Mouse (Mus musculus) forebrain, embryonic 13.5 days (tissue): ENCODE results near the gene St6galnac3. TPM values are rescaled to one million over a fixed set of nuclear protein-coding genes. Genes with fewer than 3 reads are reported as not detected.

Experiments used
- ATAC-seq: fragments of 200-750 bp; cut with Nextera tagmentation; 2 replicates; pipeline ENCODE4 v1.8.0; 2017
- H3K27ac ChIP-seq: fragments of 300-500 bp; sonication (generic); 2 replicates; pipeline ENCODE4 v1.5.1; 2015; ENCODE audit warnings: inconsistent platforms, mild to moderate bottlenecking, moderate library complexity
- H3K27me3 ChIP-seq: fragments of 300-500 bp; sonication (generic); 2 replicates; pipeline ENCODE4 v1.6.1; 2015; ENCODE audit warnings: mild to moderate bottlenecking, inconsistent platforms
- H3K36me3 ChIP-seq: fragments of 300-500 bp; sonication (generic); 2 replicates; pipeline ENCODE4 v1.6.1; 2015; ENCODE audit warnings: mild to moderate bottlenecking, inconsistent platforms; ENCODE audit not compliant: poor library complexity, severe bottlenecking
- H3K4me1 ChIP-seq: fragments of 300-500 bp; sonication (generic); 2 replicates; pipeline ENCODE4 v1.6.1; 2015; ENCODE audit warnings: inconsistent platforms
- H3K4me2 ChIP-seq: fragments of 300-500 bp; sonication (generic); 2 replicates; pipeline ENCODE4 v1.6.1; 2015; ENCODE audit warnings: inconsistent platforms, mild to moderate bottlenecking, moderate library complexity
- H3K4me3 ChIP-seq: fragments of 300-500 bp; sonication (generic); 2 replicates; pipeline ENCODE4 v1.5.1; 2015; ENCODE audit warnings: mild to moderate bottlenecking, inconsistent platforms
- H3K9ac ChIP-seq: fragments of 300-500 bp; sonication (generic); 2 replicates; pipeline ENCODE4 v1.6.1; 2015; ENCODE audit warnings: mild to moderate bottlenecking, inconsistent platforms
- H3K9me3 ChIP-seq: fragments of 300-500 bp; sonication (generic); replicated peaks from 2 replicates; pipeline ENCODE4 v1.6.1; 2016; ENCODE audit warnings: inconsistent platforms
- WGBS: fragments of 180-500 bp; shearing (Covaris S2); methylation state at CpG from one replicate; pipeline ENCODE4 v1.1.7; 2015; 5-methylcytosine and 5-hydroxymethylcytosine counted together
- polyA plus RNA-seq: library from polyadenylated mRNA; unstranded; fragments of >200 nt; fragmentation: Nextera tagmentation; extraction: Ambion mirVana; gene quantifications from 2 replicates; pipeline ENCODE4 v1.2.1, GENCODE M21; 2015

The St6galnac3 gene
- polyA plus RNA-seq, 1 experiment from 2014 or later, result 20.7 TPM

GRCm38 (mm10) chr3:153594531-153594930, 130.4 kb downstream of the St6galnac3 start:
- no peak overlapping the region for H3K4me3 ChIP-seq
- no peaks in the 10 kb centered on the region for H3K36me3 ChIP-seq
- H3K4me2 ChIP-seq, result no peak overlapping the region
- no peak overlapping the region for H3K27ac ChIP-seq
- H3K27me3 ChIP-seq, result no peaks in the 10 kb centered on the region
- peak; percentile 54; the same call in 1 of the 2 replicates for ATAC-seq
- no peak overlapping the region for H3K9ac ChIP-seq
- peaks cover 9% of the 10 kb centered on the region for H3K4me1 ChIP-seq
- no peaks in the 10 kb centered on the region for H3K9me3 ChIP-seq
- 70% methylated on average over 9 of the region's 9 CpGs for WGBS

DNA sequence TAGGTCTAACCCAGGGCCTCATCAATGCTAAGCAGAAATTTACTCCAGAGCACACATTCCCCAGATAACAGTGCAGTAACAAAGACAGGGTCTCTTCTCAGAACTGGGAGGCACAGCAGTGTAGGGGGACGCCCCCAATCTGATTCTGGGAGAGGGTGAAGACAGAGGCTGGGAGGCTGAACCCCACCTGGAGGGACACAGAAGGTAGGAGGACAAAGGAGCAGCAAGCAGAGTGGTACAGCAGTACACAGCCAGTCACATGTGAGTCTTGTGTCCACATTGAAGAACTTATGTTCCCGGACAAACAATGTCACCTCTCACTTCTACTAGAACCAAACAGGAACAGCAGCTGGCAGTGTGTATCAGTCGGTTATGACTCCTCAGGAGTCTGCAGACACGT, 131.0 kb downstream of the St6galnac3 start:
- peaks cover 9% of the 10 kb centered on the region for H3K4me1 ChIP-seq
- H3K27me3 ChIP-seq, result no peaks in the 10 kb centered on the region
- H3K27ac ChIP-seq, result no peak overlapping the region
- no peak overlapping the region for H3K4me3 ChIP-seq
- no peaks in the 10 kb centered on the region for H3K9me3 ChIP-seq
- WGBS, result 72% methylated on average over 4 of the region's 4 CpGs
- no peak overlapping the region for H3K9ac ChIP-seq
- no peak overlapping the region for H3K4me2 ChIP-seq
- H3K36me3 ChIP-seq, result no peaks in the 10 kb centered on the region
- ATAC-seq, result no peak

DNA sequence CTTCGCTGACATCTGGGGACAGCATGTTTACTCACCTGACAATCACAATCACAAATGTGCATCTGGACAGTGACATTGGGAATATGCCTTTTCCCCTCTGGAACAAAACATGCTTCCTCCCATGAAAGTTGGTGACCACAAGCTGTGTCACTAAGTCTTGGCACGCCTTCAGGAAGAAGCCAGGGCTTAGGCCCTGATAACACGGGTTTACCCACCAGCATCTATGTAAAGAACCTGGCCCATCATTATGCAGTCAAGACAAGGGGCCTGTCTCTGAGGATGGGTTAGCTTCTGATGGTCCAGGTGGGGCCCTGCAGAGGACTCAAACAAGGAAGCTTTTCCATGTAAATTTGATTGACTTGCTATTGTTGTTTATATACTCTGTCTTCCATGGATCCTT, 131.9 kb downstream of the St6galnac3 start:
- Histone ChIP-seq H3K9me3 (no peaks in the 10 kb centered on the region), H3K9ac (no peak overlapping the region), H3K4me3 (no peak overlapping the region), H3K4me2 (no peak overlapping the region), H3K36me3 (no peaks in the 10 kb centered on the region), H3K27me3 (no peaks in the 10 kb centered on the region), H3K27ac (no peak overlapping the region), H3K4me1 (peaks cover 9% of the 10 kb centered on the region)
- ATAC-seq, result no peak
- WGBS, result 83% methylated on average over 3 of the region's 3 CpGs

GRCm38 (mm10) chr3:153587594-153587993, 137.4 kb downstream of the St6galnac3 start:
- H3K27me3 ChIP-seq, result no peaks in the 10 kb centered on the region
- no peak for ATAC-seq
- no peak overlapping the region for H3K4me3 ChIP-seq
- no peak overlapping the region for H3K4me2 ChIP-seq
- whole genome bisulfite sequencing, result 77% methylated on average over 1 of the region's 1 CpGs
- no peak overlapping the region for H3K9ac ChIP-seq
- no peak overlapping the region for H3K27ac ChIP-seq
- H3K36me3 ChIP-seq, result no peaks in the 10 kb centered on the region
- no peaks in the 10 kb centered on the region for H3K9me3 ChIP-seq
- H3K4me1 ChIP-seq, result peaks cover 8% of the 10 kb centered on the region

DNA sequence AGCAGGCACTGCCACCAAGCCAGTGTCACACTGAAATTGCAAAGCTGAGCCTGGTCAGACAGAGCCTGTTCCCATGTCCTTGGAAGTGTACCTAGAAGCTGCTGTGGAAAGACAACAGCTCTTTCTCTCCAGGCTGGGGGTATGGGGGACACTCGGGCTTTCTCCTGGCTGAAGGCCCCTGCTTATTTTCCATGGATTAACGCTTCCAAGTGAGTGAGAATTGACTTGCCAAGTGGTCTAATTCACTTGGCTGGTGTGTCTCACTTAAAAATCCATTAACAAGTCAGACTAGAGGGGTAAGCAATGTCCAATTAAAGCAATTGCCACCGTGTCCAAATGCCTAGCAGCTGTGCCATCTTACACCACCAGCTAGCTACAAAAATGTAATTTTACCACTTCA, 140.1 kb downstream of the St6galnac3 start:
- H3K27me3 ChIP-seq, result no peaks in the 10 kb centered on the region; the same call in 1 of the 2 replicates
- H3K4me2 ChIP-seq, result no peak overlapping the region
- H3K4me1 ChIP-seq, result peaks cover 13% of the 10 kb centered on the region
- 44% methylated on average over 3 of the region's 3 CpGs for WGBS
- peak; percentile 39; the same call in 1 of the 2 replicates for ATAC-seq
- no peak overlapping the region for H3K27ac ChIP-seq
- no peak overlapping the region for H3K4me3 ChIP-seq
- H3K9ac ChIP-seq, result no peak overlapping the region
- no peaks in the 10 kb centered on the region for H3K36me3 ChIP-seq
- H3K9me3 ChIP-seq, result no peaks in the 10 kb centered on the region

GRCm38 (mm10) chr3:153582065-153582464, 142.9 kb downstream of the St6galnac3 start:
- Histone ChIP-seq H3K4me3 (no peak overlapping the region), H3K36me3 (no peaks in the 10 kb centered on the region), H3K4me2 (no peak overlapping the region), H3K27ac (no peak overlapping the region), H3K4me1 (peaks cover 13% of the 10 kb centered on the region), H3K9ac (no peak overlapping the region), H3K27me3 (no peaks in the 10 kb centered on the region; the same call in 1 of the 2 replicates), H3K9me3 (no peaks in the 10 kb centered on the region)
- ATAC-seq, result no peak
- 71% methylated on average over 4 of the region's 4 CpGs for WGBS

- Histone ChIP-seq H3K27me3 (no peaks in the 10 kb centered on the region; the same call in 1 of the 2 replicates), H3K4me1 (peaks cover 13% of the 10 kb centered on the region)
- 15% methylated on average over 2 of the region's 2 CpGs for WGBS
Measured at GRCm38 (mm10) chr3:153580625-153581024, 144.3 kb downstream of the St6galnac3 start.

GRCm38 (mm10) chr3:153580136-153580535, 144.8 kb downstream of the St6galnac3 start:
- Histone ChIP-seq H3K27ac (no peak overlapping the region), H3K27me3 (no peaks in the 10 kb centered on the region; the same call in 1 of the 2 replicates), H3K4me3 (no peak overlapping the region), H3K9ac (no peak overlapping the region), H3K9me3 (no peaks in the 10 kb centered on the region), H3K4me1 (peaks cover 12% of the 10 kb centered on the region), H3K4me2 (no peak overlapping the region), H3K36me3 (no peaks in the 10 kb centered on the region)
- WGBS, result 87% methylated on average over 3 of the region's 3 CpGs
- ATAC-seq, result no peak

More at GRCm38 (mm10) chr3:153580625-153581024, 144.3 kb downstream of the St6galnac3 start:
- no peak for ATAC-seq
- Histone ChIP-seq H3K4me2 (no peak overlapping the region), H3K9ac (no peak overlapping the region), H3K36me3 (no peaks in the 10 kb centered on the region), H3K9me3 (no peaks in the 10 kb centered on the region), H3K4me3 (no peak overlapping the region), H3K27ac (no peak overlapping the region)

GRCm38 (mm10) chr3:153577286-153577685, 147.7 kb downstream of the St6galnac3 start:
- Histone ChIP-seq H3K9ac (no peak overlapping the region), H3K36me3 (no peaks in the 10 kb centered on the region), H3K27me3 (no peaks in the 10 kb centered on the region; the same call in 1 of the 2 replicates), H3K4me3 (no peak overlapping the region), H3K4me2 (no peak overlapping the region), H3K9me3 (no peaks in the 10 kb centered on the region), H3K4me1 (peaks cover 5% of the 10 kb centered on the region), H3K27ac (no peak overlapping the region)
- ATAC-seq, result no peak
- WGBS, result 43% methylated on average over 2 of the region's 2 CpGs

GRCm38 (mm10) chr3:153571152-153571551, 153.8 kb downstream of the St6galnac3 start:
- WGBS, result 88% methylated on average over 11 of the region's 11 CpGs
- Histone ChIP-seq H3K9ac (no peak overlapping the region), H3K27me3 (no peaks in the 10 kb centered on the region), H3K27ac (no peak overlapping the region), H3K4me2 (no peak overlapping the region), H3K4me3 (no peak overlapping the region), H3K36me3 (no peaks in the 10 kb centered on the region), H3K4me1 (no peaks in the 10 kb centered on the region), H3K9me3 (no peaks in the 10 kb centered on the region)
- ATAC-seq, result no peak

- H3K4me3 ChIP-seq, result no peak overlapping the region
- 90% methylated on average over 3 of the region's 3 CpGs for WGBS
- H3K27ac ChIP-seq, result no peak overlapping the region
- no peaks in the 10 kb centered on the region for H3K27me3 ChIP-seq
- H3K4me2 ChIP-seq, result no peak overlapping the region
- no peak for ATAC-seq
- no peak overlapping the region for H3K9ac ChIP-seq
- H3K9me3 ChIP-seq, result no peaks in the 10 kb centered on the region
- no peaks in the 10 kb centered on the region for H3K36me3 ChIP-seq
- H3K4me1 ChIP-seq, result 0 out of 2 replicates have a peak, but pooled peaks cover 4% of the 10 kb centered on the region
Measured at GRCm38 (mm10) chr3:153568815-153569214, 156.2 kb downstream of the St6galnac3 start.

DNA sequence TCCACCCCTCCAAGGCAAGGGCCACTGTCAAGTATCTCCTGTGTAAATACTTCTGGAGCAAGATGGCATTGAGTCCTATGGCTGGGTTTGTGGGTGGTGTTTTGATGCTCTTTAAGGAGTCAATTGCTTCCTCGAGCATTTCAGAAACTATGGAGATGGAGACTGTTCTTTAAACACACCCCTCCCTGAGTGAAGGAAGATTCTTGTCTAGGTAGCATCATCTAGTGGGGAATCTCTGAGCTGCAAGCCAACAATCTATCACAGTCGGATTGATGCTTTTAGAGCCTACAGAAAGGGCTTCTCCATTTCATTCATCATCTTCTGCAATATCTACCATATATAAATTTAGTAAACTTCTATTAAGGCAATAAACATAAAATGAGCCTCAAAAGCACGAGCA, 157.1 kb downstream of the St6galnac3 start:
- 0 out of 2 replicates have a peak, but pooled peaks cover 4% of the 10 kb centered on the region for H3K4me1 ChIP-seq
- WGBS, result 82% methylated on average over 3 of the region's 3 CpGs
- no peaks in the 10 kb centered on the region for H3K36me3 ChIP-seq
- H3K27ac ChIP-seq, result no peak overlapping the region
- no peak overlapping the region for H3K9ac ChIP-seq
- no peak for ATAC-seq
- H3K4me3 ChIP-seq, result no peak overlapping the region
- H3K27me3 ChIP-seq, result no peaks in the 10 kb centered on the region
- no peaks in the 10 kb centered on the region for H3K9me3 ChIP-seq
- no peak overlapping the region for H3K4me2 ChIP-seq

DNA sequence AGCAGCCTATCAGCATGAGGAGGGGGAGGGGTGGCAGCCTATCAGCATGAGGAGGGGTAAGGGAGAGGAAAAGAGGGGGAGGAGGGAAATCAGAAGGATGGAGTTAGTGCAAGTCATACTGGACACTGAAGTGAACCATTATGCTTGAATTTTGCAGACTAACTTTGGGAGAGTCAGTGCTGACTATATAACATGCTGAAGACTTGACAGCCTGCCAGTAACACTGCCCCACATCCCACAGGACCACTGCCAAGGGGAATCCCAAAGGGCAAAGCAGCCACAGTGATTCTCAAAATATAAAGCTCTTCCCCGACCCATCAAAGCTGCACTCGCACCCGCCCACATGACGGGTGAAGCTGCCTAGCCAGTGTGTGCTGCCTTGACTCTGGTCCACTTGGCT, 157.5 kb downstream of the St6galnac3 start:
- WGBS, result 73% methylated on average over 4 of the region's 4 CpGs

More for the DNA sequence above, 157.5 kb downstream of the St6galnac3 start:
- Histone ChIP-seq H3K4me1 (0 out of 2 replicates have a peak, but pooled peaks cover 4% of the 10 kb centered on the region), H3K4me3 (no peak overlapping the region), H3K4me2 (no peak overlapping the region), H3K36me3 (no peaks in the 10 kb centered on the region), H3K9ac (no peak overlapping the region), H3K9me3 (no peaks in the 10 kb centered on the region), H3K27me3 (no peaks in the 10 kb centered on the region), H3K27ac (no peak overlapping the region)
- no peak for ATAC-seq
